Mouse (Mus musculus) telencephalon, adult 2 months (tissue): ENCODE data around the gene Wfikkn1.

ENCODE experiments used
- DNase-seq: peaks from one replicate; pipeline ENCODE4 v3.0.0-alpha.2; 2011; ENCODE audit warnings: low read depth, low spot score

The Wfikkn1 gene

DNA sequence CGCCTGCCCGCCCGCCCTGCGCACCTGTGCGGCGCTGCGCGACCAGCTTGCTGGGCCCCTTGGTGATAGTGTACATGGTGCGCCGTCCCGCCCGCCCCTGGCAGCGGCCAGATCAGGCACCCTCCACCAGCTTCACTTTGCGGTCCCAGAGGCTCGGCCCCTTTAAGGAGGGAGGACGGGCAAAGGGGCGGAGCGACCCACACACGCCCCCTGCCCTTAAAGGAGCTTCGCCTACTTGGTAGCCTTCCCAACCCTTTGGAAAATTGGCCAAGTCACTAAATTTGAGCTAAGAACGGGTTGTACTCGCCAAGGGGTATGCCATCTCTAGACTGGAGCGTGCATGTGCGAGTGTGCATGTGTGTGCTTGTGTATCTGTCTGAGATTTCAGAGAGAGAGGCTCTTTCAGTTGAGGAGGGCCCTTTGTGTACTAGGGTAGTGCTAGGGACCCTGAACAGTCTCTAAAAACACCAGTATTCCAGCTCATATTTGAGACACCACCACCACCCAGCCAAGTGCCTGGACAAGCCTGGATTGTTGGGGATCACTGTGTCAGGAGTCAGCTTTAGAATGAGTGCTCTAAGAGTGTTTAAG lies 12.0 kb downstream of the Wfikkn1 start, which contains the start of gene Mcrip2:
Gene Mcrip2 (minus strand): TSS at position 164 of the 591 bp plus-strand sequence.
- peak; percentile 64 for DNase-seq

DNA sequence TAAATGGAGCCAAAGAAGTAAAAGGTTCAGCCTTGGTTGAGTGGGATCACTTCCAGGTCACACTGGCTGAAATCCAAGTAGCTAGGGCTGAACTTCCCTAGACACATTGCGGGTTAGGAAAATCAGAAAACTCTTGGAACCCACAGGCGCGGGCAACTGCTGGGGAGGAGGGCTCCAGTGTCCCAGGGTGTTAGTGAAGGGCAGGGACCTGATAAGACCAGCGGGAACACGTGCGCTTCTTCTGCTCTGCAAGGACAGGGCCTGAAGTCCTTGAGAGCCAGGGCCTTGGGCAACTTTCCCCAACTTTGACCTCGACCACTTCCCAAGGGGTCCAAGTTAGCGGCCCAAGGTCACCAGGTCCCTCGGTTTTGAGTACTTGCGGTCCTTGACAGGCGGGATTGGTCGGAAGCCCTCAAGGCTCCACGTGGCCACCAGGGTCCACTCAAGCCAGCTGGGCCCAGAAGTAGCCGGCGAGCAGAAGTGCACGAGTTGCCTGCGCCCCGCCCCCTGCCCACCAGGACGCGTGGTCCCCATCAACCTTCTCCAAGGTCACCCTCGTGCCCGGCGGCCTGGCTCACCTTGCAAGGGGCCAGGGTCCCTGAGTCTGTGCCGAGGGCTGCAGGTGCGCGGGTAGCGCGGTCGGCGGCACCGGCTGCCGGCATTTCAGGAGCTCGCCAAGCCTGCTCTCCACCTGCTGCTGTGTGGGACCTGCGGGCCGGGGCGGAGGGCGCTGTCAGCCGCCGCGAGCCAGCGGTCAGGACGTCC lies 12.6 kb downstream of the Wfikkn1 start:
- no peak for DNase-seq

DNA sequence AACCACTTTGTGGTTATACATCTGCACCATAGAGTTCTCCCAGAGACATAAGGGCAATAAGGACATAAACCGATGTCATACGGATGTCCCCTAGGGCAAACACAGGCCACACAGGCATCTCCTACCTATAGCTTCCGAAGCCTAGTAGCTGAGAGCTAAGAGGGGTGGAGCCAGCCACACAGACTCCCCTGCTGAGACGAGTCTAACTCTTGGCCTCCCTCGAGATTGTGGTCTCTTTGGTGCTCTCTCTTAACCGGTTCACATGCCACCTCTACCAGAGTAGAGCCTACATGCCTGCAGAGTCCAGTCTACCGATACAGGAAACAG lies 13.2 kb downstream of the Wfikkn1 start:
- DNase-seq: no peak

DNA sequence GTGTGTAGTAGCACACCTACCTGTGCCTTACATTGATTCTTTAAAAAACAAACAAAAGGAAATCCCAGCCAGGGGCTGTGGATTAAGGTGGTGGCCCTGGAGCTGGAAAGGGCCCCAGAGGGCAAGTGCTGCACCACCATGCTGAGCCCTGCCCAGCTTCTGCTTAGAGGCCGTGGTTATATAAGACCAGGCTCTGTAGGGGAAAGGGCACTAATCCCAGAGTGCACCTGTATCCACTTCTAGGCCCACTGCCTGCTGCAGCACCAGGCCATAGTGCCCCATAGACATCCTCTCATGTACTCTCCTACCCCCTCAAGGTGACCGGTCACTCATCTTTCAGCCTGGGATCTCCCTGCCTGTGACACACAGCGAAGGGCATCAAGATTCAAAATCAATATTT lies 14.5 kb downstream of the Wfikkn1 start:
- no peak for DNase-seq

DNA sequence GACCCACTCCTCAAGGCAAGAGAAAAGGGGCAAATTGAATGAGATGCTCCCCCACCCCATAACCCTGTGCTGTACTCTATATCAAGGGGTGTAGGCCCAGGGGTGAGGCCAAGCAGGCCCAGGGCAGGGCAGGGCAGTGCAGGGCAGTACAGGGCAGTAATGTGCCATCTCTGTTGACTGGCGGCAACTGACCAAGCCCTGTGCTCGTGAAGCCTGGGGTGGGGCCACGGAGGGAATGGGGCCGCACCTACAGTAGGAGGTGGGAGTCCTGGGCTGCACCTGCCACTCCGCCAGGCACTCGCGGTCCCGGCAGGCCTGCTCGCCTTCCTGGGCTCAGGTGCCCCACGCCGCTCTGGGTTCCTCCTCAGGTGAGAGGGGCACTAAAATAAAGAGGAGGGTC lies 15.4 kb downstream of the Wfikkn1 start:
- no peak for DNase-seq

DNA sequence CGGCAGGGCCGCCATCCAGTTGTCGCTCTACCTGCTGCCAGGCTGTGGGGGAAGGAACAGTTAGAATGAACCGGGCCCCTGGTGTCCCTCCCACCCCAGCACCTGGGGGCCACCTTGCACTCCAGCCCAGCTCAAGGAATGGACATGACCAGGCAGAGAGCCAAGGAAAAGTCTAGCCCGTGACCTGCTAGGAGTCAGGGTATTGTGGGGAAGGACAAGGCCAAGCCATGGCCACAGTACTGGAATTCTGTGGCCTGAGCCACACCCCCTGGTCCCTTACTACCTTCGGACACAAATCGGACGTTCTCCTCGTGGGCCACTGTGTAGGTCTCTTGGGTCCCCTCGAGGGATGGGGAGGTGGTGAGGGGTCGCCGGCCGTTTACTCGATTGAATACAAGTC lies 16.3 kb downstream of the Wfikkn1 start:
- no peak for DNase-seq

DNA sequence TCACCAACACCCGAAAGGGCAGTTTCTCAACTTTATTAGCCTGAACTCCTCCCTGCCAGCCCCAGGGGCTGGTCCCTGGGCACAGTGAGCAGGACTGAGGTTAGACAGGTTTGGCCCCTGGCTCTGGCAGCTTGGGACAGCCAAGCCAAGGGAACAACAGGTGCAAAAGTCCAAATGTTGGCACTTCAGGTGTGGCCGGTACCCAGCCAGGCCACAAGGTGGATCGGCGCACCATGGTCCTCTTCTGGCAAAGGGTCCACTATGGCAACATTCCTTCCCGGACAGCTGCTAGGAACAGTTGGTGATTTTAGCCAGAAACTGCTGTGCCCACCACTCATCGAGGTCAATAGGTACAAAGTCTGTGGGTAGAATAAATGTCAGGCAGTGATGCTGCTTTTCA lies 17.0 kb downstream of the Wfikkn1 start:
- DNase-seq: no peak

DNA sequence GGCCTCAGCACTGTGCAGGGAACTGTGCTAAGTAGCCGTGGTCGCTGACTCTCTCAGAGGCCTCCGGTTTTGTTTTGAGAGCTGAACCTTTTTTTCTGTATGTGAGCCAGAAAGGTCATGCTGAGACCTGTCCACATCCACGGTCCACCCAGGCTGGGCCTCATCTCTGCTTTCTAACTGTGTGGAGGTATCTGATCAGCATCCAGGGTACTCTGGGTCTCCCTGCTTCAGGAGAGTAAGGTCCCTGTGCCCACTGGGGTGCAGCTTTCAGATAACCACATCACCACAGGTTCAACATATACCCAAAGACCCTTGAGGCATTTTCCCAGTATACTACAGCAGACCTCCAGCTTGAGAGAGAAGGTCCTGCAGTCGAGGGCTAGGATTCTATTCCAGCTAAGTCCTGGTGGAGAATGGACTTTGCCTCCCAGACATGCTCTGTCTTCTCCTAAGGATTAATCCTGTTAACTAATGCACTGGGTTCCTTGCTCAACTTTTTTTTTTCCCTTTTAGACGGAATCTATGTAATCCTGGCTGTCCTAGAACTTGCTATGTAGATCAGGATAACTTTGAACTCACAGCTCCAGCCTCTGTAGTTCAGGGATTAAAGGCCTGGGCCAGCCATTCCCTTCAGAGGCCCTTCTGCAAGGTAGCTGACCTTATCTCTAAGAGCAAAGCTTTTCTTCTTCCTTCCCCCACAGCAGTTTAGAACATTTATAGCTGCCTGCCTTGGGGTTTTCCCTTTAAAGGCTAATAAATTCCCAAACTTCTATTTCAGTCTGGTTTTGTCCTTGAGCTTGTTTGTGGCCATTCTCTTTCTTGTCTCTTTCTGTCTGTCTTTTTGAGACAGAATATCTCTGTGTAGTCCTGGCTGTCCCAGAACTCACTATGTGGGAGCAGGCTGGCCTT lies 18.7 kb downstream of the Wfikkn1 start:
- DNase-seq: no peak

DNA sequence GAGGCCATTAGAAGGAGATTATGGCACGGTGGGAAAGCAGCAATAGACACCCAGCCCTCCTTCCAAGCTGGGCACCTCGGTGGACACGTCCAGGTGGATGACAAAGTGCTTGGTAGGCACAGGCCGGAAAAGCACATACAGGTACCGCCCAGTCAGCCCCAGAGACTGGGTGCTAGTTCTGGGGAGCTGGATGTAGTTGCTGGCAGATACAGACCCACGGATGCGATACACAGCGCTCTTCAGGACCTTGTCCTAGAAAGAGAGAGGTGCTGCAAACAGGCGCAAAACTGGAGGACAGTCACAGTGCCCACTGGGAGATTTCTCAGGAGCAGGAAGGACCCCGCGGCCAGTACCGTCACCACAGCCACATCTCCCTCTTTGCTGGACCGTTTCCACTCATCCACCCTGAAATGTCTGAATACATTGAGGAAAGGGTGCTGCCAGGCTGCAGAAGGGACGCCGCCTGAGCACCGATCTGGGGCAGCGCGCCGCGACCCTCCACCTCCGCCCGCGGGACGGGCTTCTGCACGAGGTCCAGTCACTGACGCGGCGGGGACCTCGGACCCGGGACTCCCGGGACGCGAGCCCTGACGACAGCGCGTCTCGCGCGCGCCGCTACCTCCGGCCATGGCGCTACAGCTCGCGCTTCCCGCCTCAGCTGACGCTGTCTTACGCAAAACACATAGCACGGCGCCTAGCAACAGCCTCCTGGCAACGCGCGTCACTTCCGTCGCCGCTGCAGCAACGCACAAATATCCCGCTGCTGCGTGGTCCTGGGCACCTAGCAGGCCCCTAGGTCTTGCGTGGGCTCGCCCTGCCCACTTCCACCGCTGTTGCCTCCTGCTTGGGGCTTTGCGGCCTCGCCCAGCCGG lies 19.6 kb downstream of the Wfikkn1 start, which contains the start of gene Wdr90:
Gene Wdr90 (minus strand): TSS at position 670 of the 872 bp plus-strand sequence.
- DNase-seq: peak; percentile 96

DNA sequence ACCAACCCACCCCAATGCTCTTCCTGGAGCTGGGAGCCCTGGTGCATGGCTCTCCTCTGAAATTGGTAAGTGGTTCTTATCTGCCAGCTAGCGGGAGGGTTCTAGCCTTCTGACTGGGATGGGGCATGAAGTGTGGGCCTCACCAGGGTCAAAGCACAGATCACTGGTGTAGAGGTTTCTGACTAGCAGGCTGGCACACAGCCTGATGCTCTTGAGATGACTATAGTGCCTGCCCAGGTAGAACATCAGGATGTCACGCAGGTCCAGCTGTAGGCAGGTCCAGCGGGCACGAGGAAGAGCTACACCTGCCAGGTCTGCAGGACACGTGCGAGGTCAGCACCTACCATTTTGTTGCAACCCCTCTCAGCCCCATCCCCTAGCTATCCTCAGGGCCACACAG lies 20.4 kb downstream of the Wfikkn1 start:
- no peak for DNase-seq

DNA sequence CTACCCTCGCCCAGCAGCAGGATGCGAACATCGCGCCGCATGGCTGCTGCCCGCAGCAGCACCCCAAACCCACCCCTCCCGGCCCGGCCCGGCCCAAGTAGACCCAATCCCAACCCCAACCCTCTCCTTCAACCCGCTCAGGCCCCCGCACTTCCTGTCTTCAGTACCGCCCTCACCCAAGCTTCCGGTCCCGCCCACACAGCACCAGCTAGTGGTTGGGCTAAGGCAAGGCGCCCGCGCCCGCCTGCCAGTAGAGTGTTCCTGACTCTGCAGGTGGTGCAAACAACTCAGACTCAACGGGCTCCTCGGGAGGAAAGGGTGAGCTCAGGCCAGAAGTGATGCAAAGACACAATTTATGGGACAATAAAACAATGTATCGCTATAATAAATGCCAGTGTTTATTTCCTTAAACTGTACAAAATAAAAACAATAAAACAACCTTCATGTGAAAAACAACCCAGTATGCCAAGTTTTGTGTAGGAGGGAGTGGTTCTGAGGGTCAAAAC lies 36.2 kb downstream of the Wfikkn1 start, which contains the start of gene Rhot2:
Gene Rhot2 (minus strand): TSS at position 456 of the 506 bp plus-strand sequence.
- peak; percentile 92 for DNase-seq

DNA sequence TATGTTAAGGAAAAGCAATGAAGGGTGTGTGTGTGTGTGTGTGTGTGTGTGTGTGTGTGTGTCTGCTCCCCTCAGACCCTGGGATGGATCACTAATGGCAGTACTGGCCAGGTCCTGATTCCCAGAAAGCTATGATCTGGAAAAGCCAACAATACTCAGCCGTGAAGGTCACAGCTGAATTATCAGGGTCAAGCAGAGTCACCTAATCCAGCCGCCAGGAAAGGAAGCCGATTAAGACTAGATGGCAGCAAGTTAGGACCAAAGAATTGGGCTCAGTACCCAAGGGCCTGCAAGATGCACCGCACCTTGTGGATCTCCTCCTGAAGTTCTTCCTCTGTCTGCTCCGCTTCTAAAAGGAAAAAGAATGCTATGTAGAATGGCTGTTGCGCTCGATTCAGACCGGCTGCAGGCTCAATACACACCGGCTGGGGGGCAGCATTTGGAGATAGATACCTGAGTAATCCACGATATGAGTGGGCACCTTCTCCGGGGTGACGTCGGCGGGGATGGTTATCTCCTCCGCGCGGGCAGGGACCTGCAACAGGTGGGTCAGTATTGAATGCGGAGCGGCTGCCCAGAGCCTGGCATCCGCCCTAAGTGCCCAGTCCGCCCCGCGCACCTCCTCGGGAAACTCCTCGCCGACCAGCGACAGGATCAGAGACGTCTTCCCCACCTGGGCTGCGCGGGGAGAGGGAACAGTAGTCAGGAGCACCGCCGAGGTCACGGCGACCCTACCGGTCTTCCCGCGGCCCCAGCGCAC lies 36.8 kb downstream of the Wfikkn1 start:
- no peak for DNase-seq

DNA sequence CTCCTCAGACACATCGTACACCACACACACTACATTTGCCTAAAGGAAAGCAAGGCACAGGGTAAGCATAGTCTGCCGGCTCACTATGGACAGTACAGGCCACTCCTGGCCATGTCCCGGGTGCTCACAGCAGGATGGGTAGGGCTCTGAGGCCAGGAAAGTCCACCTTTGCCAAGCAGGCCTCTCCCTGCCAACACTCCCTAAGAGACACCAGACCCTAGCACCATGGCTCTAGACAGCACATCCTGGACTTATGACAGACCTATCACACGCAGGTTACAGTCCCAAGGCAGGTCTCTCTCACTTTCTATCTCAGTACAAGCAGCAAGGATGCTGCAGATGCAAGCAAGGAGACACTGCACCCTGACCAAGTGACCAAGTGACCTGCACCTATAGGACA lies 37.5 kb downstream of the Wfikkn1 start:
- no peak for DNase-seq

DNA sequence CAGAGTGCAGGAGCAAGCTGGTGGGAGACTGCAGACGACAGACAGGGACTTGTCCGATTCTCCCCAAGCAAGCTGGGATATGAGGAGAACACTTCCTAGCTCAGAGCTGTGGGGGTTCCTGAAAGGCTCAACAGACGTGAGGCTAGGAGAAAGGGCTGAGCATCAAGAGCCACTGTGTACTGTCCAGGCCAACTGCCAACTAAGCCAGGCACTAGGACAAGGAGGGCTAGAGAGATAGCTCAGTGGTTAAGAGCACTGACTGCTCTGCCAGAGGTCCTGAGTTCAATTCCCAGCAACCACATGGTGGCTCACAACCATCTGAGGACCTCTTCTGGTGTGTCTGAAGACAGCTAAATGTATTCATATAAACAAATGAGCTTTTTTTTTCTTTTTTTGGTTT lies 38.1 kb downstream of the Wfikkn1 start:
- no peak for DNase-seq

DNA sequence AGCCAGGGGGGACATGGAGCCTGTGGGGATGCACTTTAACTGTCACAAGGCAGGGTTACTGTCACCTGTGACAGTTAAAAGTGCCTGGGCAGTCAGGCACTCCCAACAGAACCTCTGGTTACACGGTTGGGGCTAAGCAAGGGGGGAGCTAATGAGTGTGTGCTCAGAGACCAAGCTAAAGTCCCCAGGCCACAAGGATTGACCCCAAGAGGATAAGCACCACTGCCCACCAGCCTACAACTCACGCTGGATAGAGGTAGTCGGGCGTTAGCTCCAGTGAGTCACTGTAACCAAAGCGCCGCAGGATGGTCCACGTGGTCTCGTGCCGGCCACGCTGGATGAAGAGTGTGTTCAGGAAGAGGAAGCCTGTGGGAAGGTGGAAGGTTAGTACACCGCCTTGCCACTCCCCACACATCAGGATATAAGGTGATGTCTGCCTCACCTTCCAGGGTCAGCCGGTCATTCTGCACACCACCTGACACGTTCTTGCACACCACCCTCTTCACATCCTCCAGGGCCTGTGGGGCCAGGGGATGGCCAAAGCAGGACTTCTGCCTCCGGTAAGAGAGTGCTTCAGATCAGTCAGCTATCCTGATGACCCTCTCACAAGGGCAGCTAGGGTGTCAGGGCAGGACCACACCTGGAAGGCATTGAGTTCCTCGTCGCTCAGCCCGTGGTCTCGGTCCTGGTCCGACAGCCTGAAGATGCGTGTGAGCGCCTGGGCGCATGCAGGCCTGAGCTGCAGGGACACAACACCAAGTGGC lies 39.4 kb downstream of the Wfikkn1 start, which contains the start of gene Gm20683:
Gene Gm20683 (minus strand): TSS at position 647 of the 764 bp plus-strand sequence.
- no peak for DNase-seq

DNA sequence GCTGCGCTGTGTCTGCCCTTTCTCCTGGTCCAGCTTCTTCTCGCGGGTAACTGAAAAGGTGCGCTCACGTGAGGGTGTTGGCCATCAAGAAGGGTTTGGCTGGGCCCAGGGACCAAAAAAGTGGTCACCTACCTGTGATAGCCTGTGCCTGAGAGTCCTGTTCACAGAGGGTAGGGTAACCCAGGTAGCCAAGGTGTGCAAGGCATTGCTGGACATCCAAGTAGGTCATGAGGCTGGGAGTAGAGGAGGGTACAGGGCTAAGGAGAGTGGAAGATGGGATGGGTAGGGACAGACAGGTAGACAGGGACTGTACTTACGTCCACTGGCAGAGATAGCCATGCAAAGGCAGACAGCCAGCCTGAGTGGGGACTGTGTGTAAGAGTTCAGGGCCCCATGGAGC lies 40.1 kb downstream of the Wfikkn1 start:
- no peak for DNase-seq

DNA sequence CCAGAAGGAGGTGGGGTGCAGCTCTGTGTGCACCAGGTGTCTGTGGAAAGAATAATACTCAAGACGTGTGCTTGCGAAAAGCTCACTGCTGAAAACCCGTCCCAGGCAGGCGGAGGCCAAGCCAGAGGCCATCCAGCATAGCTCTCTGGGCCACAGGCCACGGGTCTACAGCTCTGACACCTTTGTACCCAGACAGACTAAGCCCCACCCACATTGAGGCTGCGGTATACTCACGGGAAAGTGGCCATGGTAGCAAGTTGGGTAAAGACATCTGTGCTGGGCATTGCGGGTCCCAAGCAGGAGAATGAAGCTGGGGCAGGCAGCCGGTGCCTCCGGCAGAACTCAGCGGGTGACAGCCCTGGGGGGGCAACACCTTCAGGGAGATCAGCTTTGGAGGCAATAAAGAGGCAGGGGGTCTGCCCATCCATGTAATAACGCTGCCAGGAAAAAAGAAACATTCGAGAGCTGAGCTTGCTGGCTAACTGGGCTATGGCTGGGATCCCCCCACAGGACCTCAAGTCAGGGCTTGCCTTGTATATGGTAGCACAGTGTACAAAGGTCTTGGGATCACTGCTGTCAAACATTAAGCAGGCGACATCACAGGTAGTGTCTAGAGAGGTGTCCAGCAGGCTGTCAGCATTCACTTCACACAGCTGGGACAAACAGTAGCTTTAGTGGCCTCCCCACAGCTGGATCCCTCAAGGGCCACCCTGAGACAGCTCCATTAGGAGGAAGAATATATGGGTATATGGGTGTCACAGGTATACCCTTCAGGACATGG lies 41.0 kb downstream of the Wfikkn1 start:
- DNase-seq: no peak

DNA sequence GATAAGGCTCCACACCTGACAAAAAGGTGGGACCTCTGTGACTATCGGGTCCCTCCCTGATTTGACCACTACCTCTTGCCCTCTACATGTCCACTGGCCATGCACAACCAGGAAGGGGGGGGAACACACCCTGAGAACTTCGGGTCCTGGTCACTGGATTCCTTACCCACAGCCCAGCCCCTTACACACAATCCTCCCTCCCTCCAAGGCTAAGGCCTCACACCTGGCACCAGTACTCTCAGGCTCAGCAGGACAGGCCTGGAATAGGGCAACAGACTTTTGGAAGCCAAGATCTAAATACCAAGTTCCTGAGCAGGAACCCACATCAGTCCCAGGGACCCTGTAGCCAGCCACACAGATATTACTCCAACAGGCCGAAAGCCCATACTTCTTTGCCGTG lies 41.8 kb downstream of the Wfikkn1 start:
- DNase-seq: no peak

DNA sequence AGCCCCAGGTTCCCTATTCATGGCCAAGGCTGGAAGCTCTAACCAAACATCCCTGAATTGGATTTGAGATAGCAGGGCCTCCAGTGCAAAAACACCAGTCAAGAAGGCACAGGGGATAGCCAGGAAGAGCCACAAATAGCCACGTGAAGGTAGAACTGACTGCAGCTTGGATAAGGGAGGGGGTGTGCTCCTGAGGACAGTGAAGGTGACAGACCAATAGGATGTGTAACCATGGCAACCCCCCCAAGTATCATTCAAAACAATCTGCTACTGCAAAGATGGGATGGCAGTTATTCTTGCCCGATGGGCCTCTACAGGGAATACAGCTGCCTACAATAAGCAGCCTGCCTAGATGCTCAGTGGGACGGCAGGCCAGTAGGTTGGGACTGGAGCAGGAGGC lies 43.1 kb downstream of the Wfikkn1 start:
- DNase-seq: no peak
